Mouse (Mus musculus): Measurements from ENCODE around the gene Glyatl3. TPM values are rescaled to one million over a fixed set of nuclear protein-coding genes. Genes with fewer than 3 reads are reported as not detected.

Gene Glyatl3
- polyA plus RNA-seq (2012; ENCODE audit: insufficient read depth, insufficient read length, low replicate concordance, missing spikeins): not detected in 2 replicates

GRCm38 (mm10) chr17:40914250-40914649 is at the start of gene Glyatl3:
Gene Glyatl3 (minus strand): TSS chr17:40914350.
- Histone ChIP-seq H3K4me3 (ENCODE audit: insufficient read depth, low read depth, low read length) (no peak within 1 kb of the TSS), H3K4me1 (ENCODE audit: control insufficient read depth, insufficient read depth, low read length) (no peaks in the 10 kb centered on the region), H3K27ac (ENCODE audit: insufficient read depth, low read depth, low read length) (no peak within 1 kb of the TSS)
- WGBS: 95% methylated on average over 2 of the region's 2 CpGs
- no peak for TF ChIP-seq CTCF (IDR thresholded peaks at IDR 0.05; ENCODE audit: insufficient read depth, low read depth, low read length)
- TF ChIP-seq POLR2A (IDR thresholded peaks at IDR 0.05; ENCODE audit: insufficient read depth, low read depth, low read length): no peak

GRCm38 (mm10) chr17:40948518-40948917 is 34.4 kb upstream of the Glyatl3 start:
- Histone ChIP-seq H3K27ac (ENCODE audit: insufficient read depth, low read depth, low read length) (no peak overlapping the region), H3K4me1 (ENCODE audit: control insufficient read depth, insufficient read depth, low read length) (peaks cover 2% of the 10 kb centered on the region; the same call in 1 of the 2 replicates), H3K4me3 (ENCODE audit: insufficient read depth, low read depth, low read length) (no peak overlapping the region)
- TF ChIP-seq POLR2A (IDR thresholded peaks at IDR 0.05; ENCODE audit: insufficient read depth, low read depth, low read length): no peak
- TF ChIP-seq CTCF (IDR thresholded peaks at IDR 0.05; ENCODE audit: insufficient read depth, low read depth, low read length): no peak
- 76% methylated on average over 3 of the region's 3 CpGs for WGBS

GRCm38 (mm10) chr17:40934420-40935231 is 20.5 kb upstream of the Glyatl3 start, which contains the start of the genes Mut and Cenpq:
Gene Mut (plus strand): TSS chr17:40934685.
Gene Cenpq (minus strand): TSS chr17:40935047.
- peak within 1 kb of the TSS; percentile 96 for H3K27ac ChIP-seq (ENCODE audit: insufficient read depth, low read depth, low read length)
- peak within 1 kb of the TSS; percentile 91 for H3K4me3 ChIP-seq (ENCODE audit: insufficient read depth, low read depth, low read length)
- 0 out of 2 replicates have a peak, but pooled peaks cover 2% of the 10 kb centered on the region for H3K4me1 ChIP-seq (ENCODE audit: control insufficient read depth, insufficient read depth, low read length)
- TF ChIP-seq CTCF (IDR thresholded peaks at IDR 0.05; ENCODE audit: insufficient read depth, low read depth, low read length): no peak
- peak; percentile 58; the same call in 1 of the 2 replicates for TF ChIP-seq POLR2A (IDR thresholded peaks at IDR 0.05; ENCODE audit: insufficient read depth, low read depth, low read length)
- under 1% methylated on average over 50 of the region's 50 CpGs for whole genome bisulfite sequencing

GRCm38 (mm10) chr17:40933985-40934384 is 19.8 kb upstream of the Glyatl3 start:
- Histone ChIP-seq H3K4me1 (ENCODE audit: control insufficient read depth, insufficient read depth, low read length) (0 out of 2 replicates have a peak, but pooled peaks cover 2% of the 10 kb centered on the region), H3K4me3 (ENCODE audit: insufficient read depth, low read depth, low read length) (peak overlapping the region; percentile 91), H3K27ac (ENCODE audit: insufficient read depth, low read depth, low read length) (no peak overlapping the region)
- no peak for TF ChIP-seq CTCF (IDR thresholded peaks at IDR 0.05; ENCODE audit: insufficient read depth, low read depth, low read length)
- TF ChIP-seq POLR2A (IDR thresholded peaks at IDR 0.05; ENCODE audit: insufficient read depth, low read depth, low read length): no peak
- WGBS: under 1% methylated on average over 14 of the region's 14 CpGs

- no peak overlapping the region for H3K4me3 ChIP-seq (ENCODE audit: insufficient read depth, low read depth, low read length)
- TF ChIP-seq POLR2A (IDR thresholded peaks at IDR 0.05; ENCODE audit: insufficient read depth, low read depth, low read length) (no peak), CTCF (IDR thresholded peaks at IDR 0.05; ENCODE audit: insufficient read depth, low read depth, low read length) (no peak)
- H3K27ac ChIP-seq (ENCODE audit: insufficient read depth, low read depth, low read length): no peak overlapping the region
- no peaks in the 10 kb centered on the region for H3K4me1 ChIP-seq (ENCODE audit: control insufficient read depth, insufficient read depth, low read length)
- WGBS: 89% methylated on average over 2 of the region's 2 CpGs
Measured at GRCm38 (mm10) chr17:40915499-40915898, 1.3 kb upstream of the Glyatl3 start.

GRCm38 (mm10) chr17:40904721-40905154 is 9.4 kb downstream of the Glyatl3 start:
- 14% methylated on average over 13 of the region's 14 CpGs for WGBS
- no peak overlapping the region for H3K4me3 ChIP-seq (ENCODE audit: insufficient read depth, low read depth, low read length)
- H3K27ac ChIP-seq (ENCODE audit: insufficient read depth, low read depth, low read length): no peak overlapping the region
- no peak for TF ChIP-seq POLR2A (IDR thresholded peaks at IDR 0.05; ENCODE audit: insufficient read depth, low read depth, low read length)
- TF ChIP-seq CTCF (IDR thresholded peaks at IDR 0.05; ENCODE audit: insufficient read depth, low read depth, low read length): no peak
- peaks cover 4% of the 10 kb centered on the region; the same call in 1 of the 2 replicates for H3K4me1 ChIP-seq (ENCODE audit: control insufficient read depth, insufficient read depth, low read length)

- TF ChIP-seq CTCF (IDR thresholded peaks at IDR 0.05; ENCODE audit: insufficient read depth, low read depth, low read length) (no peak), POLR2A (IDR thresholded peaks at IDR 0.05; ENCODE audit: insufficient read depth, low read depth, low read length) (no peak)
- whole genome bisulfite sequencing: 14% methylated on average over 11 of the region's 11 CpGs
- H3K4me3 ChIP-seq (ENCODE audit: insufficient read depth, low read depth, low read length): no peak overlapping the region
- no peak overlapping the region for H3K27ac ChIP-seq (ENCODE audit: insufficient read depth, low read depth, low read length)
- H3K4me1 ChIP-seq (ENCODE audit: control insufficient read depth, insufficient read depth, low read length): peaks cover 4% of the 10 kb centered on the region; the same call in 1 of the 2 replicates
Measured at GRCm38 (mm10) chr17:40904056-40904597, 10.0 kb downstream of the Glyatl3 start.

GRCm38 (mm10) chr17:40903345-40903744 is 10.8 kb downstream of the Glyatl3 start:
- H3K4me3 ChIP-seq (ENCODE audit: insufficient read depth, low read depth, low read length): no peak overlapping the region
- WGBS: 75% methylated on average over 4 of the region's 4 CpGs
- TF ChIP-seq POLR2A (IDR thresholded peaks at IDR 0.05; ENCODE audit: insufficient read depth, low read depth, low read length): no peak
- no peak for TF ChIP-seq CTCF (IDR thresholded peaks at IDR 0.05; ENCODE audit: insufficient read depth, low read depth, low read length)
- no peak overlapping the region for H3K27ac ChIP-seq (ENCODE audit: insufficient read depth, low read depth, low read length)
- peaks cover 4% of the 10 kb centered on the region; the same call in 1 of the 2 replicates for H3K4me1 ChIP-seq (ENCODE audit: control insufficient read depth, insufficient read depth, low read length)

Data from olfactory bulb, adult 2 months (tissue).